Mouse (Mus musculus): ENCODE results near the gene Man1c1.

The Man1c1 gene

GRCm38 (mm10) chr4:134583513-134583912 is 120.6 kb downstream of the Man1c1 start:
- H3K27me3 ChIP-seq (ENCODE audit: control insufficient read depth, insufficient read depth, low read length, poor library complexity, severe bottlenecking): no peaks in the 10 kb centered on the region
- peak; percentile 78 for DNase-seq (ENCODE audit: low read depth, low spot score)
- H3K36me3 ChIP-seq (ENCODE audit: control insufficient read depth, insufficient read depth, low read length, poor library complexity, severe bottlenecking): no peaks in the 10 kb centered on the region

GRCm38 (mm10) chr4:134581365-134581764 is 122.7 kb downstream of the Man1c1 start:
- H3K36me3 ChIP-seq (ENCODE audit: control insufficient read depth, insufficient read depth, low read length, poor library complexity, severe bottlenecking): no peaks in the 10 kb centered on the region
- H3K27me3 ChIP-seq (ENCODE audit: control insufficient read depth, insufficient read depth, low read length, poor library complexity, severe bottlenecking): no peaks in the 10 kb centered on the region
- no peak for DNase-seq (ENCODE audit: low read depth, low spot score)

- Histone ChIP-seq H3K36me3 (ENCODE audit: control insufficient read depth, insufficient read depth, low read length, poor library complexity, severe bottlenecking) (no peaks in the 10 kb centered on the region), H3K27me3 (ENCODE audit: control insufficient read depth, insufficient read depth, low read length, poor library complexity, severe bottlenecking) (no peaks in the 10 kb centered on the region)
- DNase-seq (ENCODE audit: low read depth, low spot score): no peak
Measured at GRCm38 (mm10) chr4:134580351-134581148, 123.5 kb downstream of the Man1c1 start.

- Histone ChIP-seq H3K36me3 (ENCODE audit: control insufficient read depth, insufficient read depth, low read length, poor library complexity, severe bottlenecking) (no peaks in the 10 kb centered on the region), H3K27me3 (ENCODE audit: control insufficient read depth, insufficient read depth, low read length, poor library complexity, severe bottlenecking) (no peaks in the 10 kb centered on the region)
- DNase-seq (ENCODE audit: low read depth, low spot score): no peak
Measured at GRCm38 (mm10) chr4:134579620-134580019, 124.5 kb downstream of the Man1c1 start.

GRCm38 (mm10) chr4:134579212-134579611 is 124.9 kb downstream of the Man1c1 start:
- no peaks in the 10 kb centered on the region for H3K36me3 ChIP-seq (ENCODE audit: control insufficient read depth, insufficient read depth, low read length, poor library complexity, severe bottlenecking)
- DNase-seq (ENCODE audit: low read depth, low spot score): no peak

GRCm38 (mm10) chr4:134578407-134578806 is 125.7 kb downstream of the Man1c1 start:
- Histone ChIP-seq H3K36me3 (ENCODE audit: control insufficient read depth, insufficient read depth, low read length, poor library complexity, severe bottlenecking) (no peaks in the 10 kb centered on the region), H3K27me3 (ENCODE audit: control insufficient read depth, insufficient read depth, low read length, poor library complexity, severe bottlenecking) (no peaks in the 10 kb centered on the region)
- DNase-seq (ENCODE audit: low read depth, low spot score): no peak

More at GRCm38 (mm10) chr4:134579212-134579611, 124.9 kb downstream of the Man1c1 start:
- no peaks in the 10 kb centered on the region for H3K27me3 ChIP-seq (ENCODE audit: control insufficient read depth, insufficient read depth, low read length, poor library complexity, severe bottlenecking)

- H3K27me3 ChIP-seq (ENCODE audit: control insufficient read depth, insufficient read depth, low read length, poor library complexity, severe bottlenecking): no peaks in the 10 kb centered on the region
- no peak for DNase-seq (ENCODE audit: low read depth, low spot score)
- H3K36me3 ChIP-seq (ENCODE audit: control insufficient read depth, insufficient read depth, low read length, poor library complexity, severe bottlenecking): no peaks in the 10 kb centered on the region
Measured at GRCm38 (mm10) chr4:134577281-134577680, 126.8 kb downstream of the Man1c1 start.

GRCm38 (mm10) chr4:134575486-134575885 is 128.6 kb downstream of the Man1c1 start:
- DNase-seq (ENCODE audit: low read depth, low spot score): no peak
- H3K36me3 ChIP-seq (ENCODE audit: control insufficient read depth, insufficient read depth, low read length, poor library complexity, severe bottlenecking): no peaks in the 10 kb centered on the region
- no peaks in the 10 kb centered on the region for H3K27me3 ChIP-seq (ENCODE audit: control insufficient read depth, insufficient read depth, low read length, poor library complexity, severe bottlenecking)

- Histone ChIP-seq H3K27me3 (ENCODE audit: control insufficient read depth, insufficient read depth, low read length, poor library complexity, severe bottlenecking) (no peaks in the 10 kb centered on the region), H3K36me3 (ENCODE audit: control insufficient read depth, insufficient read depth, low read length, poor library complexity, severe bottlenecking) (no peaks in the 10 kb centered on the region)
- DNase-seq (ENCODE audit: low read depth, low spot score): no peak
Measured at GRCm38 (mm10) chr4:134572449-134573300, 131.4 kb downstream of the Man1c1 start.

- Histone ChIP-seq H3K27me3 (ENCODE audit: control insufficient read depth, insufficient read depth, low read length, poor library complexity, severe bottlenecking) (no peaks in the 10 kb centered on the region), H3K36me3 (ENCODE audit: control insufficient read depth, insufficient read depth, low read length, poor library complexity, severe bottlenecking) (no peaks in the 10 kb centered on the region)
- DNase-seq (ENCODE audit: low read depth, low spot score): no peak
Measured at GRCm38 (mm10) chr4:134570704-134571451, 133.2 kb downstream of the Man1c1 start.

- no peaks in the 10 kb centered on the region for H3K27me3 ChIP-seq (ENCODE audit: control insufficient read depth, insufficient read depth, low read length, poor library complexity, severe bottlenecking)
- DNase-seq (ENCODE audit: low read depth, low spot score): no peak
Measured at GRCm38 (mm10) chr4:134569831-134570230, 134.3 kb downstream of the Man1c1 start.

GRCm38 (mm10) chr4:134569205-134569604 is 134.9 kb downstream of the Man1c1 start:
- no peaks in the 10 kb centered on the region for H3K27me3 ChIP-seq (ENCODE audit: control insufficient read depth, insufficient read depth, low read length, poor library complexity, severe bottlenecking)
- no peaks in the 10 kb centered on the region for H3K36me3 ChIP-seq (ENCODE audit: control insufficient read depth, insufficient read depth, low read length, poor library complexity, severe bottlenecking)
- no peak for DNase-seq (ENCODE audit: low read depth, low spot score)

More at GRCm38 (mm10) chr4:134569831-134570230, 134.3 kb downstream of the Man1c1 start:
- H3K36me3 ChIP-seq (ENCODE audit: control insufficient read depth, insufficient read depth, low read length, poor library complexity, severe bottlenecking): no peaks in the 10 kb centered on the region

- no peak for DNase-seq (ENCODE audit: low read depth, low spot score)
- Histone ChIP-seq H3K27me3 (ENCODE audit: control insufficient read depth, insufficient read depth, low read length, poor library complexity, severe bottlenecking) (no peaks in the 10 kb centered on the region), H3K36me3 (ENCODE audit: control insufficient read depth, insufficient read depth, low read length, poor library complexity, severe bottlenecking) (no peaks in the 10 kb centered on the region)
Measured at GRCm38 (mm10) chr4:134567377-134568226, 136.5 kb downstream of the Man1c1 start.

- DNase-seq (ENCODE audit: low read depth, low spot score): no peak
- H3K27me3 ChIP-seq (ENCODE audit: control insufficient read depth, insufficient read depth, low read length, poor library complexity, severe bottlenecking): no peaks in the 10 kb centered on the region
- H3K36me3 ChIP-seq (ENCODE audit: control insufficient read depth, insufficient read depth, low read length, poor library complexity, severe bottlenecking): no peaks in the 10 kb centered on the region
Measured at GRCm38 (mm10) chr4:134564093-134564492, 140.0 kb downstream of the Man1c1 start.
